In genomic region chr11:6528186-6529006, GRCm38 (mm10) we compare ENCODE assay signal across 8 mouse cellular contexts. TPM values are rescaled to one million over a fixed set of nuclear protein-coding genes. Genes with fewer than 3 reads are reported as not detected.
DNase-seq lines count a peak whose midpoint lies in the region; ATAC-seq lines count a peak whose summit lies in the region.

No protein-coding gene starts in this region.

- H3K27me3 ChIP-seq in hindbrain, embryonic 12.5 days = no peaks in the 10 kb centered on the region

- H3K27ac ChIP-seq in hindbrain, embryonic 12.5 days = peak overlapping the region; percentile 76

- H3K9ac ChIP-seq in hindbrain, embryonic 12.5 days = peak overlapping the region; percentile 74

- H3K36me3 ChIP-seq in hindbrain, embryonic 12.5 days = peaks cover 30% of the 10 kb centered on the region

- under 1% methylated on average over 51 of the region's 51 CpGs for WGBS in hindbrain, embryonic 12.5 days

- DNase-seq in Muller cell, postnatal 12 days (ENCODE audit: inconsistent ontology term) = peak; percentile 99
- peak; percentile 96 for DNase-seq in cerebellum, adult 9-11 months
- peak; percentile 93 to 99 for DNase-seq in frontal cortex, adult 2 months (ENCODE audit: extremely low spot score in 1 of 2, low spot score in 1 of 2)
- peak; percentile 98 for DNase-seq in layer of hippocampus, postnatal 14 days (ENCODE audit: low spot score in 2 of 2)
- peak; percentile 99 for DNase-seq in lung, postnatal 14 days
- DNase-seq in retina, adult 2 months (ENCODE audit: low read depth, low spot score) = peak; percentile 94
- DNase-seq in thymus, postnatal 36 days = peak; percentile 95 to 97

- H3K4me3 ChIP-seq in hindbrain, embryonic 12.5 days = peak overlapping the region; percentile 55

- peaks cover 22% of the 10 kb centered on the region for H3K4me1 ChIP-seq in hindbrain, embryonic 12.5 days

- peak; percentile 97 for ATAC-seq in hindbrain, embryonic 12.5 days (ENCODE audit: low FRiP score)

- no peaks in the 10 kb centered on the region for H3K9me3 ChIP-seq in hindbrain, embryonic 12.5 days (replicated peaks)

- peak overlapping the region; percentile 85 for H3K4me2 ChIP-seq in hindbrain, embryonic 12.5 days (replicated peaks)

RNA-seq across cellular contexts. Expression of gene Myo1g, which starts 7.6 kb away (rescaled TPM):
- polyA plus RNA-seq in frontal cortex, adult 2 months (2012; rRNA removed) = 0.80 and 0.96 TPM in 2 replicates
- 0.50 and 0.70 TPM in 2 replicates for polyA plus RNA-seq in hindbrain, embryonic 12.5 days (2016; fragmentation: Nextera tagmentation; extraction: Ambion mirVana)
- total RNA-seq in layer of hippocampus, postnatal 14 days (2021) = under 1 TPM; 0.48 to 0.74 TPM

RNA-seq across cellular contexts. Expression of gene Ccm2, which starts 18.3 kb away (rescaled TPM):
- polyA plus RNA-seq in frontal cortex, adult 2 months (2012; rRNA removed) = 83.1 and 88.2 TPM in 2 replicates
- 89.5 and 95.8 TPM in 2 replicates for polyA plus RNA-seq in hindbrain, embryonic 12.5 days (2016; fragmentation: Nextera tagmentation; extraction: Ambion mirVana)
- 10 to 100 TPM; 51.8 to 54.5 TPM for total RNA-seq in layer of hippocampus, postnatal 14 days (2021)

RNA-seq across cellular contexts. Expression of gene Purb, which starts 52.7 kb away (rescaled TPM):
- polyA plus RNA-seq in frontal cortex, adult 2 months (2012; rRNA removed) = 102 and 103 TPM in 2 replicates
- polyA plus RNA-seq in hindbrain, embryonic 12.5 days (2016; fragmentation: Nextera tagmentation; extraction: Ambion mirVana) = 17.2 and 18.3 TPM in 2 replicates
- 100 to 1,000 TPM; 258 to 283 TPM for total RNA-seq in layer of hippocampus, postnatal 14 days (2021)

Comparison
In these comparisons a context has a peak if more than half of its experiments do, and no peak if none do; other contexts are left out.
1. Peak in every context shown above with its lines: DNase-seq, ATAC-seq, H3K4me3 ChIP-seq and H3K27ac ChIP-seq.